Mouse (Mus musculus): ENCODE measurements around the gene Cdhr2.

Gene Cdhr2

GRCm38 (mm10) chr13:54749864-54750411 lies 48.7 kb downstream of the Cdhr2 start, which contains the start of gene Gprin1:
Gene Gprin1 (minus strand): TSS chr13:54749874.
- DNase-seq (ENCODE audit: low spot score): no peak

- peak; percentile 45 for DNase-seq (ENCODE audit: low spot score)
These were observed 49.4 kb downstream of the Cdhr2 start for GRCm38 (mm10) chr13:54750699-54751098.

GRCm38 (mm10) chr13:54752656-54753055 lies 51.4 kb downstream of the Cdhr2 start:
- no peak for DNase-seq (ENCODE audit: low spot score)

- no peak for DNase-seq (ENCODE audit: low spot score)
These were observed 52.5 kb downstream of the Cdhr2 start for GRCm38 (mm10) chr13:54753733-54754132.

GRCm38 (mm10) chr13:54754169-54755080 lies 53.2 kb downstream of the Cdhr2 start:
- DNase-seq (ENCODE audit: low spot score): no peak

- DNase-seq (ENCODE audit: low spot score): no peak
These were observed 54.1 kb downstream of the Cdhr2 start for GRCm38 (mm10) chr13:54755201-54755830.

GRCm38 (mm10) chr13:54756156-54756712 lies 55.0 kb downstream of the Cdhr2 start:
- DNase-seq (ENCODE audit: low spot score): no peak

- no peak for DNase-seq (ENCODE audit: low spot score)
These were observed 56.0 kb downstream of the Cdhr2 start for GRCm38 (mm10) chr13:54757093-54757830.

GRCm38 (mm10) chr13:54758045-54758755 lies 56.9 kb downstream of the Cdhr2 start:
- DNase-seq (ENCODE audit: low spot score): peak; percentile 64

GRCm38 (mm10) chr13:54758756-54759470 lies 57.7 kb downstream of the Cdhr2 start:
- no peak for DNase-seq (ENCODE audit: low spot score)

GRCm38 (mm10) chr13:54759496-54759895 lies 58.2 kb downstream of the Cdhr2 start:
- DNase-seq (ENCODE audit: low spot score): no peak

- no peak for DNase-seq (ENCODE audit: low spot score)
These were observed 59.0 kb downstream of the Cdhr2 start for GRCm38 (mm10) chr13:54760164-54760795.

- DNase-seq (ENCODE audit: low spot score): no peak
These were observed 59.6 kb downstream of the Cdhr2 start for GRCm38 (mm10) chr13:54760906-54761305.

GRCm38 (mm10) chr13:54765281-54766191 lies 64.3 kb downstream of the Cdhr2 start:
- DNase-seq (ENCODE audit: low spot score): no peak

- peak; percentile 21 for DNase-seq (ENCODE audit: low spot score)
These were observed 65.0 kb downstream of the Cdhr2 start, which contains the start of gene Sncb for GRCm38 (mm10) chr13:54766192-54766768. Gene Sncb (minus strand): TSS chr13:54766595.

GRCm38 (mm10) chr13:54767012-54767411 lies 65.8 kb downstream of the Cdhr2 start:
- no peak for DNase-seq (ENCODE audit: low spot score)

GRCm38 (mm10) chr13:54780592-54780991 lies 79.3 kb downstream of the Cdhr2 start:
- DNase-seq (ENCODE audit: low spot score): no peak

- DNase-seq (ENCODE audit: low spot score): no peak
These were observed 79.8 kb downstream of the Cdhr2 start for GRCm38 (mm10) chr13:54781086-54781485.

Data from ovary, postnatal 14 days (tissue).